Mouse (Mus musculus): ENCODE results near the gene 5730596B20Rik.

GRCm38 (mm10) chr6:52162611-52163365, 14.5 kb upstream of the 5730596B20Rik start:
- TF ChIP-seq CTCF (IDR thresholded peaks at IDR 0.05; ENCODE audit: insufficient read depth, low read depth, low read length) = no peak
- no peak for TF ChIP-seq POLR2A (IDR thresholded peaks at IDR 0.05; ENCODE audit: insufficient read depth, low read depth, low read length)

All from olfactory bulb, adult 2 months (tissue).